Mouse (Mus musculus) bone marrow, adult 2 months (tissue): Measurements from ENCODE around the gene Rccd1. TPM values are rescaled to one million over a fixed set of nuclear protein-coding genes. Genes with fewer than 3 reads are reported as not detected.
"Not testable (repeated sequence)": the region's sequence is repeated elsewhere in the genome, so short reads cannot be mapped to it uniquely, and the experiment has no call there.

Source experiments
- H3K27ac ChIP-seq: fragments of 200-500 bp; 2 replicates; pipeline ENCODE4 v1.5.1; 2012; ENCODE audit warnings: low read depth, mild to moderate bottlenecking, control low read depth, inconsistent platforms, low read length; ENCODE audit not compliant: control insufficient read depth, poor library complexity, insufficient read depth
- H3K4me1 ChIP-seq: fragments of 200-500 bp; 2 replicates; pipeline ENCODE4 v1.6.1; 2011; ENCODE audit warnings: low read length; ENCODE audit not compliant: control insufficient read depth, insufficient read depth
- H3K4me3 ChIP-seq: fragments of 200-500 bp; replicated peaks from 2 replicates; pipeline ENCODE3; 2011; ENCODE audit warnings: mild to moderate bottlenecking, low read depth, low read length, control low read depth; ENCODE audit not compliant: control insufficient read depth
- CTCF ChIP-seq: fragments of 200-500 bp; IDR thresholded peaks from 2 replicates; pipeline ENCODE4 v1.5.1; 2011; ENCODE audit warnings: low read length, control low read depth; ENCODE audit not compliant: control insufficient read depth, insufficient read depth
- POLR2A ChIP-seq: fragments of 200-500 bp; IDR thresholded peaks from 2 replicates; pipeline ENCODE4 v1.6.1; 2011; ENCODE audit warnings: low read depth, mild to moderate bottlenecking, control low read depth, low read length, borderline replicate concordance; ENCODE audit not compliant: control insufficient read depth
- WGBS: fragments of 180-500 bp; shearing (Covaris S2); methylation state at CpG from one replicate; pipeline ENCODE4 v1.1.7; 2018; 5-methylcytosine and 5-hydroxymethylcytosine counted together
- polyA plus RNA-seq: library from polyadenylated mRNA; stranded (reverse); fragments of >200 nt; gene quantifications from 2 replicates; pipeline ENCODE4 v1.2.4, GENCODE M21; 2011; ENCODE audit warnings: low replicate concordance; ENCODE audit not compliant: missing spikeins, insufficient read depth, insufficient read length

Gene Rccd1
- polyA plus RNA-seq, 1 experiment: 11.3 TPM

GRCm38 (mm10) chr7:80326076-80326475 is 1.8 kb upstream of the Rccd1 start:
- WGBS: 95% methylated on average over 19 of the region's 19 CpGs
- no peak for TF ChIP-seq CTCF
- no peak for TF ChIP-seq POLR2A
- Histone ChIP-seq H3K4me3 (no peak overlapping the region), H3K4me1 (no peaks in the 10 kb centered on the region), H3K27ac (no peak overlapping the region)

- 91% methylated on average over 16 of the region's 16 CpGs for WGBS
- TF ChIP-seq POLR2A: no peak
- TF ChIP-seq CTCF: no peak
- H3K27ac ChIP-seq: no peak overlapping the region
- no peaks in the 10 kb centered on the region for H3K4me1 ChIP-seq
- H3K4me3 ChIP-seq: no peak overlapping the region
Observed at GRCm38 (mm10) chr7:80325292-80325868, 1.1 kb upstream of the Rccd1 start.

- H3K27ac ChIP-seq, H3K4me3 ChIP-seq, H3K4me1 ChIP-seq: not testable (repeated sequence)
- WGBS: 46% methylated on average over 5 of the region's 5 CpGs
Observed at GRCm38 (mm10) chr7:80324816-80325119, 514 bp upstream of the Rccd1 start.

GRCm38 (mm10) chr7:80323336-80323735 is 918 bp downstream of the Rccd1 start:
- Histone ChIP-seq H3K4me1 (no peaks in the 10 kb centered on the region), H3K27ac (no peak overlapping the region), H3K4me3 (peak overlapping the region; percentile 46)
- 14% methylated on average over 8 of the region's 8 CpGs for WGBS
- TF ChIP-seq CTCF: no peak

- WGBS: 88% methylated on average over 19 of the region's 19 CpGs
- no peak for TF ChIP-seq CTCF
- no peak for TF ChIP-seq POLR2A
- no peak overlapping the region for H3K27ac ChIP-seq
- no peaks in the 10 kb centered on the region for H3K4me1 ChIP-seq
- H3K4me3 ChIP-seq: no peak overlapping the region
Observed at GRCm38 (mm10) chr7:80319846-80320496, 4.3 kb downstream of the Rccd1 start.

GRCm38 (mm10) chr7:80318670-80319069 is 5.6 kb downstream of the Rccd1 start:
- no peak overlapping the region for H3K27ac ChIP-seq

GRCm38 (mm10) chr7:80317439-80318115 is 6.7 kb downstream of the Rccd1 start:
- H3K4me1 ChIP-seq: no peaks in the 10 kb centered on the region
- H3K27ac ChIP-seq: no peak overlapping the region
- TF ChIP-seq POLR2A (no peak), CTCF (no peak)
- H3K4me3 ChIP-seq: no peak overlapping the region
- WGBS: 69% methylated on average over 1 of the region's 1 CpGs

More at GRCm38 (mm10) chr7:80318670-80319069, 5.6 kb downstream of the Rccd1 start:
- Histone ChIP-seq H3K4me3 (no peak overlapping the region), H3K4me1 (no peaks in the 10 kb centered on the region)
- 92% methylated on average over 4 of the region's 4 CpGs for WGBS
- 0 out of 2 replicates have a peak, but pooled peaks have one; percentile 14 for TF ChIP-seq POLR2A
- TF ChIP-seq CTCF: no peak

GRCm38 (mm10) chr7:80315733-80316132 is 8.5 kb downstream of the Rccd1 start:
- WGBS: 83% methylated on average over 2 of the region's 2 CpGs

More at GRCm38 (mm10) chr7:80315733-80316132, 8.5 kb downstream of the Rccd1 start:
- Histone ChIP-seq H3K4me1 (no peaks in the 10 kb centered on the region), H3K4me3 (no peak overlapping the region), H3K27ac (no peak overlapping the region)
- TF ChIP-seq POLR2A: no peak
- TF ChIP-seq CTCF: no peak
